Mouse (Mus musculus) lung, adult 2 months (tissue): ENCODE data around the gene Slc6a4.

Source experiments
- CTCF ChIP-seq: fragments of 200-500 bp; IDR thresholded peaks from 2 replicates; pipeline ENCODE4 v1.5.1; 2011; ENCODE audit warnings: mild to moderate bottlenecking, low read length, control low read depth; ENCODE audit not compliant: insufficient read depth
- POLR2A ChIP-seq: fragments of 200-500 bp; IDR thresholded peaks from 2 replicates; pipeline ENCODE4 v1.6.1; 2011; ENCODE audit warnings: low read depth, mild to moderate bottlenecking, control low read depth, low read length, borderline replicate concordance; ENCODE audit errors: extremely low read depth

GRCm38 (mm10) chr11:77041891-77042290 is 43.5 kb downstream of the Slc6a4 start:
- TF ChIP-seq CTCF (no peak), POLR2A (no peak)
